Mouse (Mus musculus) stomach, postnatal 0 days (tissue): ENCODE data around the gene Tmem273.

ENCODE experiments used
- CTCF ChIP-seq: IDR thresholded peaks from 2 replicates; pipeline ENCODE4 v1.5.1; 2016; ENCODE audit warnings: antibody characterized with exemption, low read depth, mild to moderate bottlenecking, moderate library complexity
- EP300 ChIP-seq: optimal IDR thresholded peaks from 2 replicates; pipeline ENCODE3; 2016; ENCODE audit warnings: antibody characterized with exemption

DNA sequence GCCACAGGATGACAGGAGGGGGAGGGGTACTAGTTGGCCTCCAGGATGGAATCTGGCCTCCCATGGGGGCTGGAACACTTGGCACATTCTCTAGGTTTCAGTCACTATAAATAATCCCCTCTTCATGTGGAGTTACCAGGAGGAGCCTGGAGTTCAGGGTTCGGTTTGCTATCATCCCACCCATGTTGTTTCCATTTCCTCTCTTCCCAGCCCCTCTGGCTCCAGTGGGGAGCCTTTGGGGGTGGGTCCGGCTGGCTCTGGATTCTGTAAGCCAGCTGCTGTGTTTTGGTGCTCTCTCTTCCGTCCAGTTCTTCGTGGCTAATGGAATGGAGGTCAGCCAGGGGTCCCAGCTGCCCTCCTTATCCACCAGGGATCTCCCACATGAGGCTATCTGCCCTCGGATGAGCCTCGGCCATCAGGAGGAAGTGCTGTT lies 75.4 kb downstream of the Tmem273 start:
- TF ChIP-seq CTCF (no peak), EP300 (no peak)
